Mouse (Mus musculus) induced T-regulatory cell, adult 2 months (primary cell): ENCODE results near the gene Zfp987.

Experiments used
- DNase-seq: peaks from one replicate; pipeline ENCODE4 v3.0.0-alpha.2; 2012; ENCODE audit warnings: low read depth

The Zfp987 gene

DNA sequence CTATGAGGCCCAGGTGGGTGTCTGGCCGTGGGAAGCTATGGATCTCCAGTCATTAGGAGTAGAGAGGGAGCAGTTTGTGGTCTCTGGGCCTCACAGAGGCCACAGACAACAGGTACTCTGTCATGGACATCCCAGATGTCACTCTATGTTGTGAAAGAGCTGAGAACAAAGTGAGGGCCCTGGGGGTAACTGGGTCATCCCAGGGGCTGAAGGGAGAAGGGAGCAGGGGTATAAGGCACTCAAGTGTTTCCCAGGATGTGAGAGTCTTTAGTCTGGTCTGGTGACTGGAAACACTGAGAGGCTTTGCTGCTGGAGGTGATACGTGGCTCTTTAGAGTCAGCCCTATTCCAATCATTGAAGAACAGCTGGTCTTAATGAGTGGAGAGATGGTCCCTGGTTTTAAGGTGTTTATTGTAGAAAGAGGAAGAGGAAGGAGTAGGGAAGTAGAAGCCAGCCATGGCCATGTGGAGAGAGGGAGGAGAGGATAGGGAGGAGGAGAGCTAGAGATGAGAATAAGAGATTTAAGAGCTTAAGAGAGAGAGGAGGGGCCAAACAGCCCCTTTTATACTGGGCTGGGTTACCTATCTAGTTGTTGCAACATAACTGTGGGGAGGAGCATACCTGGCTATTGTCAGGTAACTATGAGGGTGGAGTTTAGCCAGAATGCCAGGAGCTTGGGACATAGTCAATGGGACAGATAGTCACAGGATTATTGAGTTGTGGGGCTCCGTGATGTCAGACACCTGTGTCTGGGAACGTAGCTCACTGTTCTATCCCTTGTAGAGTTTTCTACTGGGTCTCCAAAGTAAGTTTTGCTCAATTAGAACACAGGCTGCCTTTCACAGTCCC lies 76.5 kb downstream of the Zfp987 start:
- DNase-seq, result peak; percentile 5
